Mouse (Mus musculus) B cell, adult (primary cell): ENCODE results near the gene Bmp5. TPM values are rescaled to one million over a fixed set of nuclear protein-coding genes. Genes with fewer than 3 reads are reported as not detected.

ENCODE experiments used
- total RNA-seq: library from RNA; stranded (reverse); gene quantifications from 4 replicates; pipeline ENCODE4 v1.2.4, GENCODE M21; 2023; ENCODE audit not compliant: inconsistent age

Bmp5 gene
- total RNA-seq = not detected in 4 replicates

DNA sequence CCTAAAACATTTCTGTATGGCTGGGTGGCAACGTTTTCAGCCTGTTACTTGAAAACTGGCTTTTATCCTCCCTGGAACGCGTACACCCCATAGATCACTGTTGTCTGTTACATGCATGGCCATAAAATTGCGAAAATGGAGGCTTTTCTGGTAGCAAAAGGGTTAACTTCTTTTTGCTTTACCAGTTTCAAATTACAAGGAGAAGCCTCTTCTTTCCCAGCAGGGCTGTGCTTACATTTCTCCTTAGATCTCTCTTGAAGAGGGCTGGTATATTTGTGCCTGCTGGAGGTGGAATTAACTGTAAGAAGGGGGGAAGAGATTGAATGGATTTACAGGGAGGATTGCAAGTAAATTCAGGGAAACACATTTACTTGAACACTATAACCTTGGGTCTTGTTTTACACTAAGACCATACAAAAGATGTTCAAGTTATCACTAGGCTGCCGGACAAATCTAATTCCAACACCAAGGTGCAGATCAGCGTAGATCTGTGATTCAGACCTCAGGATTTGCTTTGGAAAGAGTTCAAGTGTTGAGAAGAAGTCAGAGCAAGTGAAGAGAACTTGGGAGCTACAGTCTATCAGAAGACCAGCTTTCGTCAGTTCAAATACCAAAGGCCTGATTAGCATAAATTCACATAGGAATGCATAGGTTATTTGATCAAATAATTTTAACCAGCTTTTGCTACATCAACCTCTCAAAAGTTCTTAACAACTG is at the start of gene Bmp5:
Bmp5 (plus strand) TSS at position 236 of the 717 bp plus-strand sequence.

Other genes with a start within 250 kb of the Bmp5 start
- gene Tmod3, start 215.7 kb upstream of the Bmp5 start, total RNA-seq = 195 to 217 TPM (median 207 TPM) in 4 replicates
- 0.97 to 2.9 TPM (median 1.5 TPM) in 4 replicates for gene Tmod2, start 164.0 kb upstream of the Bmp5 start, total RNA-seq
- 2.1 to 3.7 TPM (median 2.5 TPM) in 4 replicates for gene Lysmd2, start 149.6 kb upstream of the Bmp5 start, total RNA-seq
- not detected in 4 replicates for gene Scg3, start 91.3 kb upstream of the Bmp5 start, total RNA-seq
- gene Hmgcll1, start 239.5 kb downstream of the Bmp5 start, total RNA-seq = 0.48 to 1.2 TPM (median 0.75 TPM) in 4 replicates